Mouse (Mus musculus): ENCODE results near the gene Itga2. TPM values are rescaled to one million over a fixed set of nuclear protein-coding genes. Genes with fewer than 3 reads are reported as not detected.

The Itga2 gene
- polyA plus RNA-seq, 1 experiment from 2014 or later: 6.7 TPM

GRCm38 (mm10) chr13:114840545-114840944 lies 91.4 kb downstream of the Itga2 start:
- H3K4me2 ChIP-seq (ENCODE audit: low read depth, low read length): no peak overlapping the region
- WGBS: 69% methylated on average over 4 of the region's 4 CpGs
- no peak overlapping the region for H3K9ac ChIP-seq (ENCODE audit: low read length)
- H3K27ac ChIP-seq (ENCODE audit: low read length): no peak overlapping the region
- no peaks in the 10 kb centered on the region for H3K27me3 ChIP-seq (ENCODE audit: control insufficient read depth, insufficient read depth, low read length)
- H3K4me3 ChIP-seq (replicated peaks; ENCODE audit: low read length): no peak overlapping the region
- no peaks in the 10 kb centered on the region for H3K36me3 ChIP-seq (ENCODE audit: control insufficient read depth, insufficient read depth, low read length)
- ATAC-seq (ENCODE audit: insufficient read depth, low FRiP score): no peak
- peaks cover 9% of the 10 kb centered on the region for H3K4me1 ChIP-seq (ENCODE audit: control insufficient read depth, insufficient read depth, low read length)
- no peaks in the 10 kb centered on the region for H3K9me3 ChIP-seq (replicated peaks; ENCODE audit: control insufficient read depth, low read length)

DNA sequence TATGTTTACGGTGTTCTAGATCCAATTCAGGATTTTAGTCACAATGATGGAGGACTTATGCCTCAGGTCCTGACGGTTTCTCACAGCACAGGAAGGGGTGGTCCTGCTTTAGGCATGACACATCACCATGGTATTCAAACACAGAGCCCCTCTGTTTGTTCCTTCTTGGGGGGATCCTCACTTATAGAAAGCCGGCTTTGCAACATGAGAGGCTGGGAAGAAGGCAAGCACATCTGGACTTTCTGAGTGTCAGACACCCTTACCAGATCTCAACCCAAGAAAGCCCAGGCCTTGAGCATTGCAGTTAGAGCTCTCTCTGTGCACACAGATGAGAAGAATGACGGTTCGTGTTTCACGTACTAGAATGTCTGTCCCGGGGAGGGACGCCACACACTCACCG lies 92.8 kb downstream of the Itga2 start:
- H3K36me3 ChIP-seq (ENCODE audit: control insufficient read depth, insufficient read depth, low read length): no peaks in the 10 kb centered on the region
- no peak overlapping the region for H3K4me2 ChIP-seq (ENCODE audit: low read depth, low read length)
- peaks cover 9% of the 10 kb centered on the region for H3K4me1 ChIP-seq (ENCODE audit: control insufficient read depth, insufficient read depth, low read length)
- H3K4me3 ChIP-seq (replicated peaks; ENCODE audit: low read length): no peak overlapping the region
- H3K27me3 ChIP-seq (ENCODE audit: control insufficient read depth, insufficient read depth, low read length): no peaks in the 10 kb centered on the region
- ATAC-seq (ENCODE audit: insufficient read depth, low FRiP score): peak; percentile 61
- H3K9me3 ChIP-seq (replicated peaks; ENCODE audit: control insufficient read depth, low read length): no peaks in the 10 kb centered on the region
- H3K9ac ChIP-seq (ENCODE audit: low read length): peak overlapping the region; percentile 35; the same call in 1 of the 2 replicates
- WGBS: 60% methylated on average over 9 of the region's 9 CpGs
- peak overlapping the region; percentile 58 for H3K27ac ChIP-seq (ENCODE audit: low read length)

DNA sequence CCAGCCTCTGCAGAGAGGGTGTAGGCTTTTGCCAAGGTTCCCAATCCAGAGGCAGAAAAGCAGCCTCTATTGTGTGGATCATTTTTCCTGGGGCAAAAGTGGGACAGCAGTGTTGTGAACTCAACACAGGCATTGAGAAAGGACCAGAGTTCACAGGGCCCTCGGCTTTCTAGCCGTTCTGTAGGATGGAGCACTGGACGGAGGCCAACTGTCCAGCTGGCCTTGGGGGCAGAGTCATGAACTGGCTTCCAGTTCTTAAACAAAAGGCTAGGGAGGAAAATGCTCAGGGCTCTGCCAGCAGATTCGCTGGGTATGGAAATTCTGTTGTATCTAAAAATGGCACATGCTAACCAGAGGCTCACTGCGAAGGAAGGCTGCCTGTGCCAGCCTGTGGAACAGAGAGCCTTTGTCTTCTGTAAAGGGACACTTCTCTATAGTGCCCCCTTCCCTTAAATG lies 93.3 kb downstream of the Itga2 start:
- 52% methylated on average over 5 of the region's 5 CpGs for whole genome bisulfite sequencing
- H3K4me1 ChIP-seq (ENCODE audit: control insufficient read depth, insufficient read depth, low read length): peaks cover 9% of the 10 kb centered on the region
- ATAC-seq (ENCODE audit: insufficient read depth, low FRiP score): peak; percentile 79

DNA sequence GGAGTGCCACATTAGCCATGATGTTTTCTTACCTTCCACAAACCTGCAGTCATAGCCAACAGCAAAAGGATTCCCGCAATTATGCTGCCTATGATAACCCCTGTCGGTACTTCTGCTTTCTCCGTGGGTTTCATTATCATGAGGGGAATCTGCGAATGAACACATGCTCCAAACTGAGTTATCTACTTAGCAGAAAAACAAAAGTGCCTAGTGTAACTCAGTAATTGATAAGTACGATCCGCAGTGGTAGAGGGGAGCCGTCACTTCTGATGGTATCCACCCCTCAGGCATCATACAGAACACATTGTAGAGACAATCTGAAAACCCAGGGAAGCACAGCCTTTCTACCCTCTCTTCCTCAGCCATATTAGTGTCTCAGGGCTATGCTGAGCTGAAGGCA lies 94.8 kb downstream of the Itga2 start:
- H3K27me3 ChIP-seq (ENCODE audit: control insufficient read depth, insufficient read depth, low read length): no peaks in the 10 kb centered on the region
- H3K36me3 ChIP-seq (ENCODE audit: control insufficient read depth, insufficient read depth, low read length): no peaks in the 10 kb centered on the region
- no peak overlapping the region for H3K27ac ChIP-seq (ENCODE audit: low read length)
- no peak for ATAC-seq (ENCODE audit: insufficient read depth, low FRiP score)
- H3K4me1 ChIP-seq (ENCODE audit: control insufficient read depth, insufficient read depth, low read length): peaks cover 11% of the 10 kb centered on the region
- H3K4me3 ChIP-seq (replicated peaks; ENCODE audit: low read length): no peak overlapping the region
- H3K9ac ChIP-seq (ENCODE audit: low read length): no peak overlapping the region
- no peaks in the 10 kb centered on the region for H3K9me3 ChIP-seq (replicated peaks; ENCODE audit: control insufficient read depth, low read length)
- no peak overlapping the region for H3K4me2 ChIP-seq (ENCODE audit: low read depth, low read length)
- WGBS: 83% methylated on average over 7 of the region's 7 CpGs

More for the DNA sequence above, 93.3 kb downstream of the Itga2 start:
- H3K9me3 ChIP-seq (replicated peaks; ENCODE audit: control insufficient read depth, low read length): no peaks in the 10 kb centered on the region
- no peaks in the 10 kb centered on the region for H3K27me3 ChIP-seq (ENCODE audit: control insufficient read depth, insufficient read depth, low read length)
- H3K4me3 ChIP-seq (replicated peaks; ENCODE audit: low read length): no peak overlapping the region
- no peak overlapping the region for H3K9ac ChIP-seq (ENCODE audit: low read length)
- no peaks in the 10 kb centered on the region for H3K36me3 ChIP-seq (ENCODE audit: control insufficient read depth, insufficient read depth, low read length)
- peak overlapping the region; percentile 58 for H3K27ac ChIP-seq (ENCODE audit: low read length)
- H3K4me2 ChIP-seq (ENCODE audit: low read depth, low read length): no peak overlapping the region

DNA sequence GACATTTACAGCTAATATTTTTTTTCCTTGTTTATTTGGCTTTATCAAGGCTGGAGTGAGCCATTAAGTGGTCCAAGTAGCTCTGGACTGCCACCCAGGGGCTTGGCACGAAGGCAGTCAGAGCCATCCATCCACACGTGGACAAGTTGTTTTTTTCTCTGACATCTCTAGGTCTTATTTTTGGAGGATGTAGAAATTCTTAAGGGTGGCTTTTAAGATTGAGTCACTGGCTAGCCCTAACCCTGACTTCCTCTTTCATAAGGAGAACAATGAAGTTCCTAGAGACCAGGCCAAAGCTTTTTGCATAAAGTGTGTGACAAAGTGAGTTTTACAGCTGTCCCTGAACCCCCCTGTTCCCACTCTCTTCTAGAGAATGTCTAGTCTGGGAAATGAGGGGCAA lies 97.3 kb downstream of the Itga2 start:
- 45% methylated on average over 2 of the region's 2 CpGs for WGBS
- no peak for ATAC-seq (ENCODE audit: insufficient read depth, low FRiP score)
- peaks cover 3% of the 10 kb centered on the region; the same call in 1 of the 2 replicates for H3K36me3 ChIP-seq (ENCODE audit: control insufficient read depth, insufficient read depth, low read length)

GRCm38 (mm10) chr13:114833351-114833750 lies 98.5 kb downstream of the Itga2 start:
- H3K27me3 ChIP-seq (ENCODE audit: control insufficient read depth, insufficient read depth, low read length): no peaks in the 10 kb centered on the region
- no peak overlapping the region for H3K9ac ChIP-seq (ENCODE audit: low read length)
- 54% methylated on average over 4 of the region's 4 CpGs for WGBS
- no peak for ATAC-seq (ENCODE audit: insufficient read depth, low FRiP score)
- H3K9me3 ChIP-seq (replicated peaks; ENCODE audit: control insufficient read depth, low read length): no peaks in the 10 kb centered on the region
- H3K4me3 ChIP-seq (replicated peaks; ENCODE audit: low read length): no peak overlapping the region
- 0 out of 2 replicates have a peak, but pooled peaks cover 4% of the 10 kb centered on the region for H3K4me1 ChIP-seq (ENCODE audit: control insufficient read depth, insufficient read depth, low read length)
- peaks cover 5% of the 10 kb centered on the region; the same call in 1 of the 2 replicates for H3K36me3 ChIP-seq (ENCODE audit: control insufficient read depth, insufficient read depth, low read length)
- no peak overlapping the region for H3K4me2 ChIP-seq (ENCODE audit: low read depth, low read length)
- peak overlapping the region; percentile 1; the same call in 1 of the 2 replicates for H3K27ac ChIP-seq (ENCODE audit: low read length)

More for the DNA sequence above, 97.3 kb downstream of the Itga2 start:
- no peaks in the 10 kb centered on the region for H3K9me3 ChIP-seq (replicated peaks; ENCODE audit: control insufficient read depth, low read length)
- H3K4me2 ChIP-seq (ENCODE audit: low read depth, low read length): no peak overlapping the region
- H3K27me3 ChIP-seq (ENCODE audit: control insufficient read depth, insufficient read depth, low read length): no peaks in the 10 kb centered on the region
- H3K4me3 ChIP-seq (replicated peaks; ENCODE audit: low read length): no peak overlapping the region
- H3K27ac ChIP-seq (ENCODE audit: low read length): no peak overlapping the region; the same call in 1 of the 2 replicates
- peaks cover 10% of the 10 kb centered on the region for H3K4me1 ChIP-seq (ENCODE audit: control insufficient read depth, insufficient read depth, low read length)
- no peak overlapping the region for H3K9ac ChIP-seq (ENCODE audit: low read length)

- ATAC-seq (ENCODE audit: insufficient read depth, low FRiP score): no peak
- WGBS: 49% methylated on average over 5 of the region's 5 CpGs
These were observed 99.1 kb downstream of the Itga2 start for GRCm38 (mm10) chr13:114832761-114833160.

GRCm38 (mm10) chr13:114831367-114831833 lies 100.5 kb downstream of the Itga2 start:
- Histone ChIP-seq H3K36me3 (ENCODE audit: control insufficient read depth, insufficient read depth, low read length) (peaks cover 10% of the 10 kb centered on the region; the same call in 1 of the 2 replicates), H3K4me3 (replicated peaks; ENCODE audit: low read length) (no peak overlapping the region), H3K9ac (ENCODE audit: low read length) (no peak overlapping the region), H3K27me3 (ENCODE audit: control insufficient read depth, insufficient read depth, low read length) (no peaks in the 10 kb centered on the region), H3K4me2 (ENCODE audit: low read depth, low read length) (no peak overlapping the region), H3K9me3 (replicated peaks; ENCODE audit: control insufficient read depth, low read length) (no peaks in the 10 kb centered on the region), H3K27ac (ENCODE audit: low read length) (no peak overlapping the region), H3K4me1 (ENCODE audit: control insufficient read depth, insufficient read depth, low read length) (0 out of 2 replicates have a peak, but pooled peaks cover 2% of the 10 kb centered on the region)
- 80% methylated on average over 4 of the region's 4 CpGs for WGBS
- ATAC-seq (ENCODE audit: insufficient read depth, low FRiP score): no peak

More at GRCm38 (mm10) chr13:114832761-114833160, 99.1 kb downstream of the Itga2 start:
- Histone ChIP-seq H3K27ac (ENCODE audit: low read length) (peak overlapping the region; percentile 5; the same call in 1 of the 2 replicates), H3K4me1 (ENCODE audit: control insufficient read depth, insufficient read depth, low read length) (0 out of 2 replicates have a peak, but pooled peaks cover 2% of the 10 kb centered on the region), H3K9ac (ENCODE audit: low read length) (no peak overlapping the region), H3K27me3 (ENCODE audit: control insufficient read depth, insufficient read depth, low read length) (no peaks in the 10 kb centered on the region), H3K4me2 (ENCODE audit: low read depth, low read length) (no peak overlapping the region), H3K9me3 (replicated peaks; ENCODE audit: control insufficient read depth, low read length) (no peaks in the 10 kb centered on the region), H3K36me3 (ENCODE audit: control insufficient read depth, insufficient read depth, low read length) (peaks cover 10% of the 10 kb centered on the region; the same call in 1 of the 2 replicates), H3K4me3 (replicated peaks; ENCODE audit: low read length) (no peak overlapping the region)

GRCm38 (mm10) chr13:114825377-114825855 lies 106.5 kb downstream of the Itga2 start:
- Histone ChIP-seq H3K4me1 (ENCODE audit: control insufficient read depth, insufficient read depth, low read length) (no peaks in the 10 kb centered on the region), H3K9me3 (replicated peaks; ENCODE audit: control insufficient read depth, low read length) (no peaks in the 10 kb centered on the region), H3K9ac (ENCODE audit: low read length) (no peak overlapping the region), H3K4me2 (ENCODE audit: low read depth, low read length) (no peak overlapping the region), H3K27me3 (ENCODE audit: control insufficient read depth, insufficient read depth, low read length) (no peaks in the 10 kb centered on the region), H3K4me3 (replicated peaks; ENCODE audit: low read length) (no peak overlapping the region), H3K36me3 (ENCODE audit: control insufficient read depth, insufficient read depth, low read length) (peaks cover 10% of the 10 kb centered on the region), H3K27ac (ENCODE audit: low read length) (no peak overlapping the region)
- 94% methylated on average over 6 of the region's 6 CpGs for WGBS
- no peak for ATAC-seq (ENCODE audit: insufficient read depth, low FRiP score)
